Mouse (Mus musculus) heart, postnatal 14 days (tissue): ENCODE results near the gene E130116L18Rik. TPM values are rescaled to one million over a fixed set of nuclear protein-coding genes. Genes with fewer than 3 reads are reported as not detected.
"Not testable (repeated sequence)": the region's sequence is repeated elsewhere in the genome, so short reads cannot be mapped to it uniquely, and the experiment has no call there.

Experiments
- DNase-seq, 2 experiments: peaks; one replicate each; pipeline ENCODE4 v3.0.0; 2021 to 2022
- intact Hi-C: fragments of 180-260 bp; cut with DNase I; formaldehyde crosslinking; loops from one replicate; pipeline ENCODE4 v1.15.1; 2025
- long read RNA-seq, 2 experiments: library from polyadenylated mRNA; stranded (forward); transcript quantifications; one replicate each; pipeline ENCODE4 v2.0.0; 2021
- total RNA-seq, 2 experiments: library from RNA; stranded (reverse); gene quantifications; 2 replicates each; pipeline ENCODE4 v1.2.3; 2021

The E130116L18Rik gene
- not detected for total RNA-seq
- long read RNA-seq, experiment 1 = 0 reads
- long read RNA-seq, experiment 2 = 0 reads

GRCm38 (mm10) chr5:25222752-25223702 is at the start of gene E130116L18Rik:
Gene E130116L18Rik, minus strand, starts transcription at chr5:25223153.
- intact Hi-C loops = no loop called here
- DNase-seq = peak; percentile 92 to 94

- intact Hi-C loops = no loop called here
- DNase-seq = no peak
Observed at GRCm38 (mm10) chr5:25268258-25268888, 45.4 kb upstream of the E130116L18Rik start.

- no peak for DNase-seq
- intact Hi-C loops = no loop called here
Observed at GRCm38 (mm10) chr5:25262266-25262665, 39.3 kb upstream of the E130116L18Rik start.

- intact Hi-C loops = no loop called here
- DNase-seq = no peak
Observed at GRCm38 (mm10) chr5:25261452-25261851, 38.5 kb upstream of the E130116L18Rik start.

GRCm38 (mm10) chr5:25256686-25257085 is 33.7 kb upstream of the E130116L18Rik start:
- no peak for DNase-seq
- intact Hi-C loops = no loop called here

GRCm38 (mm10) chr5:25254491-25254890 is 31.5 kb upstream of the E130116L18Rik start:
- intact Hi-C loops = no loop called here
- no peak for DNase-seq

GRCm38 (mm10) chr5:25252825-25253544 is 30.0 kb upstream of the E130116L18Rik start:
- intact Hi-C loops = no loop called here
- no peak for DNase-seq

GRCm38 (mm10) chr5:25252423-25252822 is 29.5 kb upstream of the E130116L18Rik start:
- no peak for DNase-seq
- intact Hi-C loops = no loop called here

GRCm38 (mm10) chr5:25247036-25247435 is 24.1 kb upstream of the E130116L18Rik start:
- DNase-seq = no peak
- intact Hi-C loops = no loop called here

GRCm38 (mm10) chr5:25246473-25246865 is 23.5 kb upstream of the E130116L18Rik start:
- no peak for DNase-seq
- intact Hi-C loops = no loop called here

- intact Hi-C loops = no loop called here
Observed at GRCm38 (mm10) chr5:25245806-25246472, 23.0 kb upstream of the E130116L18Rik start.

GRCm38 (mm10) chr5:25243101-25243500 is 20.1 kb upstream of the E130116L18Rik start:
- DNase-seq = no peak
- intact Hi-C loops = no loop called here

More at GRCm38 (mm10) chr5:25245806-25246472, 23.0 kb upstream of the E130116L18Rik start:
- DNase-seq = no peak

- intact Hi-C loops, DNase-seq: not testable (repeated sequence)
Observed at GRCm38 (mm10) chr5:25224377-25224776, 1.4 kb upstream of the E130116L18Rik start.

- DNase-seq = no peak
- intact Hi-C loops = no loop called here
Observed at GRCm38 (mm10) chr5:25221604-25222003, 1.3 kb downstream of the E130116L18Rik start, which contains the start of gene Galnt11. Gene Galnt11, plus strand, starts transcription at chr5:25221904.

GRCm38 (mm10) chr5:25215006-25215405 is 7.9 kb downstream of the E130116L18Rik start:
- DNase-seq = no peak
- intact Hi-C loops = no loop called here

GRCm38 (mm10) chr5:25213216-25213615 is 9.7 kb downstream of the E130116L18Rik start:
- intact Hi-C loops, DNase-seq: not testable (repeated sequence)

GRCm38 (mm10) chr5:25211872-25212271 is 11.1 kb downstream of the E130116L18Rik start:
- intact Hi-C loops = no loop called here
- DNase-seq = no peak

- DNase-seq = no peak
- intact Hi-C loops = no loop called here
Observed at GRCm38 (mm10) chr5:25190521-25190920, 32.4 kb downstream of the E130116L18Rik start.

- peak; percentile 14 to 33 for DNase-seq
- intact Hi-C loops = no loop called here
Observed at GRCm38 (mm10) chr5:25188802-25189201, 34.2 kb downstream of the E130116L18Rik start.

- intact Hi-C loops = no loop called here
Observed at GRCm38 (mm10) chr5:25187727-25188126, 35.2 kb downstream of the E130116L18Rik start.

More at GRCm38 (mm10) chr5:25187727-25188126, 35.2 kb downstream of the E130116L18Rik start:
- DNase-seq = no peak
